Mouse (Mus musculus): Measurements from ENCODE around the gene Rbm20.

DNA sequence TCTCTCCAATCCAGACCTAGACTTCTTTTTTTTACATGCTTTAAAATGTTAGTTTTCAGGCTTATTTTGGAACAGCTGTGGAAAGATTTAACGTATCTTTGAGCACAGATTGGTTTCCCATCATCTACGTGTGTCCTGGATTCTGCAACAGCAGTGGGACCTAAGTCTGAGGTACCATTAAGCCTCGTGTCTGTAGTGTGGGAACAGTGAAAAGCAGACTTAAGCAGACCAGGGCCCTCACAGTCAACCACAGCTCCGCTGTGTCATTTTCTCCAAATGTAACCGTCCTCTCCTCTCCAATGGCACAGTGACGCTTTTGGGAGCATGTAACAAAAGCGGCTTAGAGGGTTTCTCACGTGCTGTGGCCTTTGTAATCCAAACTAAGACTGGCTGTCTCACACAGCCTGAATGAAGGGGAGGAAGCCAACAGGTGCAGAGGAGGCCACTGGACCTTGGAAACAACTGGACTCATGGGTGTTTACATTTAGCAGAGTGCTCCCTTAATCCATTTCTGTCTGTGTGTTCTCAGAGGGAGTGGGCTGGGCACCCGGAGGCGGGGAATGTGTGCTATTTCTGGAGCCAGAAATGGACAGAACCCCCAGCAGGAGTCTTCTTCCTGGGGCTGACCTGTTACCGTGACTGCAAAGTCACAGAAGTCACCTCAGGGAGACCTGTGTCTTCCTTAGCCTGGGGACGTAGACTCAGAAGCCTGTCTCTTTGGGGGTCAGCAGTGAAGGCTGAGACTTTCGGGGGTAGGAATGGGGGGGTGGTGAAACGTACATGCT, 15.0 kb upstream of the Rbm20 start:
- TF ChIP-seq CTCF (IDR thresholded peaks at IDR 0.05; ENCODE audit: low read depth, low read length) (no peak), POLR2A (IDR thresholded peaks at IDR 0.05; ENCODE audit: insufficient read depth, low read length) (no peak), EP300 (IDR thresholded peaks at IDR 0.05; ENCODE audit: insufficient read depth, low read depth, low read length) (no peak)
